Mouse (Mus musculus): ENCODE results near the gene AI837181. TPM values are rescaled to one million over a fixed set of nuclear protein-coding genes. Genes with fewer than 3 reads are reported as not detected.

AI837181 gene
- total RNA-seq, 2 experiments from 2014 or later = 39.9 to 41.9 TPM

- intact Hi-C loops (cut with DNase I) = loop anchor here (2.0 kb wide), 1 partner anchor 24 kb away; no protein-coding TSS in a partner anchor
- peak in 1 of 2 experiments; percentile 1 for DNase-seq
Measured at GRCm38 (mm10) chr19:5463212-5463611, 38.3 kb downstream of the AI837181 start.

GRCm38 (mm10) chr19:5463791-5464562, 39.0 kb downstream of the AI837181 start:
- peak; percentile 67 to 72 for DNase-seq
- intact Hi-C loops (cut with DNase I) = loop anchor here (2.0 kb wide), 1 partner anchor 23 kb away; no protein-coding TSS in a partner anchor

GRCm38 (mm10) chr19:5465037-5465436, 40.1 kb downstream of the AI837181 start:
- no peak for DNase-seq
- intact Hi-C loops (cut with DNase I) = no loop called here

GRCm38 (mm10) chr19:5466916-5467500, 42.1 kb downstream of the AI837181 start:
- intact Hi-C loops (cut with DNase I) = no loop called here
- DNase-seq = no peak

GRCm38 (mm10) chr19:5468374-5468773, 43.4 kb downstream of the AI837181 start, which contains the start of gene Ctsw:
Ctsw (minus strand) TSS chr19:5468507.
- intact Hi-C loops (cut with DNase I) = no loop called here
- no peak for DNase-seq

- no peak for DNase-seq
- intact Hi-C loops (cut with DNase I) = no loop called here
Measured at GRCm38 (mm10) chr19:5471846-5472245, 46.9 kb downstream of the AI837181 start.

GRCm38 (mm10) chr19:5472857-5473256, 47.9 kb downstream of the AI837181 start:
- DNase-seq = no peak
- intact Hi-C loops (cut with DNase I) = no loop called here

- intact Hi-C loops (cut with DNase I) = no loop called here
- peak; percentile 82 to 84 for DNase-seq
Measured at GRCm38 (mm10) chr19:5473720-5474119, 48.8 kb downstream of the AI837181 start, which contains the start of gene Efemp2. Efemp2 (plus strand) TSS chr19:5473954.

- peak; percentile 68 to 71 for DNase-seq
- intact Hi-C loops (cut with DNase I) = no loop called here
Measured at GRCm38 (mm10) chr19:5474281-5475068, 49.5 kb downstream of the AI837181 start.

- no peak for DNase-seq
- intact Hi-C loops (cut with DNase I) = no loop called here
Measured at GRCm38 (mm10) chr19:5475069-5475714, 50.2 kb downstream of the AI837181 start.

Other genes starting within 250 kb of the AI837181 start
- gene Pacs1, start 152.0 kb upstream of the AI837181 start, total RNA-seq (2021) = 10 to 100 TPM; 21.5 to 22.1 TPM
- 100 to 1,000 TPM; 109 to 116 TPM for gene Sf3b2, start 129.7 kb upstream of the AI837181 start, total RNA-seq (2021)
- gene Gal3st3, start 126.8 kb upstream of the AI837181 start, total RNA-seq (2021) = 10 to 100 TPM; 20.0 to 23.8 TPM
- not detected for gene Catsper1, start 89.4 kb upstream of the AI837181 start, total RNA-seq (2021)
- 1 to 10 TPM; 4.6 to 4.9 TPM for gene Cst6, start 75.6 kb upstream of the AI837181 start, total RNA-seq (2021)
- 10 to 100 TPM; 21.5 to 22.6 TPM for gene Eif1ad, start 58.4 kb upstream of the AI837181 start, total RNA-seq (2021)
- 100 to 1,000 TPM; 115 to 145 TPM for gene Banf1, start 58.0 kb upstream of the AI837181 start, total RNA-seq (2021)
- gene Sart1, start 36.4 kb upstream of the AI837181 start, total RNA-seq (2021) = 10 to 100 TPM; 47.5 to 49.5 TPM
- gene Tsga10ip, start 22.6 kb upstream of the AI837181 start, total RNA-seq (2021) = under 1 TPM; 0.31 to 0.90 TPM
- gene Drap1, start 165 bp upstream of the AI837181 start, total RNA-seq (2021) = 100 to 1,000 TPM; 252 to 264 TPM
- gene Fosl1, start 22.4 kb downstream of the AI837181 start, total RNA-seq (2021) = not detected
- 10 to 100 TPM in 1 of 2 experiments, 1 to 10 TPM in 1; 10.0 to 11.2 TPM for gene Ccdc85b, start 32.8 kb downstream of the AI837181 start, total RNA-seq (2021)
- gene Fibp, start 35.5 kb downstream of the AI837181 start, total RNA-seq (2021) = 10 to 100 TPM; 55.7 to 63.2 TPM
- under 1 TPM in 1 of 2 experiments, not detected in 1; 0.71 TPM for gene Ctsw, start 43.4 kb downstream of the AI837181 start, total RNA-seq (2021)
- 10 to 100 TPM; 17.9 to 18.3 TPM for gene Efemp2, start 48.8 kb downstream of the AI837181 start, total RNA-seq (2021)
- 10 to 100 TPM; 22.2 to 24.9 TPM for gene Mus81, start 63.3 kb downstream of the AI837181 start, total RNA-seq (2021)
- gene Cfl1, start 65.3 kb downstream of the AI837181 start, total RNA-seq (2021) = 100 to 1,000 TPM; 274 to 350 TPM
- 1 to 10 TPM in 1 of 2 experiments, under 1 TPM in 1; 0.93 to 1.2 TPM for gene 1700020D05Rik, start 78.6 kb downstream of the AI837181 start, total RNA-seq (2021)
- 1 to 10 TPM; 6.6 to 8.5 TPM for gene Snx32, start 85.4 kb downstream of the AI837181 start, total RNA-seq (2021)
- gene Ovol1, start 135.5 kb downstream of the AI837181 start, total RNA-seq (2021) = not detected
- 1 to 10 TPM; 2.3 to 3.5 TPM for gene Ap5b1, start 142.9 kb downstream of the AI837181 start, total RNA-seq (2021)
- gene Rnaseh2c, start 176.7 kb downstream of the AI837181 start, total RNA-seq (2021) = 10 to 100 TPM; 50.8 to 51.8 TPM
- gene Kat5, start 185.1 kb downstream of the AI837181 start, total RNA-seq (2021) = 10 to 100 TPM; 28.4 to 30.8 TPM
- gene Rela, start 212.3 kb downstream of the AI837181 start, total RNA-seq (2021) = 10 to 100 TPM; 25.8 to 29.9 TPM
- 10 to 100 TPM; 32.7 to 33.8 TPM for gene Sipa1, start 238.6 kb downstream of the AI837181 start, total RNA-seq (2021)

Data from heart, postnatal 14 days (tissue).